Mouse (Mus musculus) C2C12 (cell line): ENCODE measurements around the gene Mtf1. TPM values are rescaled to one million over a fixed set of nuclear protein-coding genes. Genes with fewer than 3 reads are reported as not detected.

Experiments
- H3K27me3 ChIP-seq: one replicate; pipeline ENCODE4 v1.6.1; 2011; ENCODE audit not compliant: control insufficient read depth, insufficient read depth, insufficient read length
- H3K36me3 ChIP-seq: one replicate; pipeline ENCODE4 v1.6.1; 2011; ENCODE audit not compliant: control insufficient read depth, insufficient read depth
- H3K4me3 ChIP-seq: one replicate; pipeline ENCODE4 v1.5.1; 2011; ENCODE audit warnings: mild to moderate bottlenecking, control low read depth; ENCODE audit not compliant: poor library complexity, insufficient read depth, severe bottlenecking
- H3K79me2 ChIP-seq: one replicate; pipeline ENCODE4 v1.6.1; 2011; ENCODE audit not compliant: control insufficient read depth, insufficient read depth
- H3K79me3 ChIP-seq: one replicate; pipeline ENCODE4 v1.6.1; 2011; ENCODE audit warnings: low read depth, control low read depth
- H3ac ChIP-seq: one replicate; pipeline ENCODE3; 2011; ENCODE audit warnings: low read depth; ENCODE audit not compliant: control insufficient read depth, insufficient read length
- CEBPB ChIP-seq: IDR thresholded peaks from one replicate; pipeline ENCODE4 v1.6.1; 2011; ENCODE audit warnings: low read depth, mild to moderate bottlenecking, control low read depth, moderate library complexity
- CTCF ChIP-seq: IDR thresholded peaks from one replicate; pipeline ENCODE4 v1.5.1; 2011; ENCODE audit not compliant: control insufficient read depth, insufficient read depth, insufficient read length
- FOSL1 ChIP-seq: IDR thresholded peaks from one replicate; pipeline ENCODE4 v1.8.0; 2011; ENCODE audit warnings: mild to moderate bottlenecking, low read length; ENCODE audit not compliant: poor library complexity, insufficient read depth, severe bottlenecking
- MAX ChIP-seq: IDR thresholded peaks from one replicate; pipeline ENCODE4 v1.6.1; 2011; ENCODE audit warnings: mild to moderate bottlenecking, control low read depth
- MYOD1 ChIP-seq: IDR thresholded peaks from one replicate; pipeline ENCODE4 v1.6.1; 2011; ENCODE audit warnings: low read depth; ENCODE audit not compliant: control insufficient read depth, insufficient read length
- MYOG ChIP-seq: IDR thresholded peaks from one replicate; pipeline ENCODE4 v1.6.1; 2011; ENCODE audit not compliant: control insufficient read depth, insufficient read length; ENCODE audit errors: extremely low read depth
- USF1 ChIP-seq: IDR thresholded peaks from one replicate; pipeline ENCODE4 v1.6.1; 2011; ENCODE audit warnings: low read depth, mild to moderate bottlenecking, control low read depth, moderate library complexity
- polyA plus RNA-seq: library from polyadenylated mRNA; unstranded; fragments of >200 nt; fragmentation: generic; extraction: Trizol; gene quantifications from one replicate; pipeline ENCODE4 v1.2.1, GENCODE M21; 2012; ENCODE audit warnings: missing spikeins

Mtf1 gene
- polyA plus RNA-seq, 1 experiment: 10.9 TPM

GRCm38 (mm10) chr4:124803406-124803805, 1.5 kb downstream of the Mtf1 start:
- peak overlapping the region; percentile 90 for H3ac ChIP-seq
- peaks cover 41% of the 10 kb centered on the region for H3K79me3 ChIP-seq
- H3K36me3 ChIP-seq: peaks cover 35% of the 10 kb centered on the region
- H3K27me3 ChIP-seq: no peaks in the 10 kb centered on the region
- TF ChIP-seq MYOD1 (no peak), FOSL1 (no peak), CEBPB (no peak)
- peaks cover 60% of the 10 kb centered on the region for H3K79me2 ChIP-seq
- H3K4me3 ChIP-seq: peak overlapping the region; percentile 95

GRCm38 (mm10) chr4:124808511-124808910, 6.6 kb downstream of the Mtf1 start:
- Histone ChIP-seq H3K36me3 (peaks cover 36% of the 10 kb centered on the region), H3ac (no peak overlapping the region)
- TF ChIP-seq CTCF (no peak), MAX (no peak), MYOG (no peak), MYOD1 (no peak)

GRCm38 (mm10) chr4:124809136-124809883, 7.4 kb downstream of the Mtf1 start:
- no peak overlapping the region for H3K4me3 ChIP-seq

More at GRCm38 (mm10) chr4:124808511-124808910, 6.6 kb downstream of the Mtf1 start:
- Histone ChIP-seq H3K4me3 (no peak overlapping the region), H3K79me2 (peaks cover 100% of the 10 kb centered on the region), H3K27me3 (no peaks in the 10 kb centered on the region), H3K79me3 (peaks cover 58% of the 10 kb centered on the region)

GRCm38 (mm10) chr4:124810056-124810455, 8.2 kb downstream of the Mtf1 start:
- Histone ChIP-seq H3K79me3 (peaks cover 48% of the 10 kb centered on the region), H3K4me3 (no peak overlapping the region), H3K27me3 (no peaks in the 10 kb centered on the region), H3K79me2 (peaks cover 99% of the 10 kb centered on the region), H3ac (no peak overlapping the region), H3K36me3 (peaks cover 36% of the 10 kb centered on the region)
- TF ChIP-seq FOSL1: no peak
- TF ChIP-seq MAX: no peak
- no peak for TF ChIP-seq MYOD1
- TF ChIP-seq CEBPB: no peak
- TF ChIP-seq USF1: no peak
- no peak for TF ChIP-seq MYOG
- no peak for TF ChIP-seq CTCF

More at GRCm38 (mm10) chr4:124809136-124809883, 7.4 kb downstream of the Mtf1 start:
- Histone ChIP-seq H3K79me2 (peaks cover 100% of the 10 kb centered on the region), H3K79me3 (peaks cover 51% of the 10 kb centered on the region), H3K27me3 (no peaks in the 10 kb centered on the region), H3K36me3 (peaks cover 36% of the 10 kb centered on the region), H3ac (no peak overlapping the region)
- TF ChIP-seq USF1 (no peak), MYOG (no peak), CTCF (no peak), MAX (no peak), MYOD1 (no peak), FOSL1 (no peak), CEBPB (no peak)

- Histone ChIP-seq H3K4me3 (no peak overlapping the region), H3K79me3 (peaks cover 48% of the 10 kb centered on the region), H3K36me3 (peaks cover 29% of the 10 kb centered on the region), H3ac (no peak overlapping the region), H3K27me3 (no peaks in the 10 kb centered on the region), H3K79me2 (peaks cover 99% of the 10 kb centered on the region)
- no peak for TF ChIP-seq FOSL1
- no peak for TF ChIP-seq MAX
- TF ChIP-seq USF1: no peak
- no peak for TF ChIP-seq CTCF
- TF ChIP-seq MYOG: no peak
- no peak for TF ChIP-seq CEBPB
- TF ChIP-seq MYOD1: no peak
These were observed 9.6 kb downstream of the Mtf1 start for GRCm38 (mm10) chr4:124811347-124811975.

- no peak for TF ChIP-seq USF1
- TF ChIP-seq MYOD1: no peak
- TF ChIP-seq MAX: no peak
- no peak for TF ChIP-seq MYOG
- TF ChIP-seq FOSL1: no peak
- H3ac ChIP-seq: no peak overlapping the region
- H3K36me3 ChIP-seq: peaks cover 24% of the 10 kb centered on the region
- H3K27me3 ChIP-seq: no peaks in the 10 kb centered on the region
- peaks cover 91% of the 10 kb centered on the region for H3K79me2 ChIP-seq
- H3K4me3 ChIP-seq: no peak overlapping the region
- H3K79me3 ChIP-seq: peaks cover 34% of the 10 kb centered on the region
These were observed 14.0 kb downstream of the Mtf1 start for GRCm38 (mm10) chr4:124815901-124816300.
